Mouse (Mus musculus) liver, postnatal 0 days (tissue): ENCODE data around the gene Exo5. TPM values are rescaled to one million over a fixed set of nuclear protein-coding genes. Genes with fewer than 3 reads are reported as not detected.

Experiments
- ATAC-seq: fragments of 200-750 bp; cut with Nextera tagmentation; 2 replicates; pipeline ENCODE4 v1.8.0; 2017; ENCODE audit warnings: mild to moderate bottlenecking, moderate library complexity
- DNase-seq: peaks from one replicate; pipeline ENCODE4 v3.0.0-alpha.2; 2016
- H3K27ac ChIP-seq: fragments of 300-500 bp; sonication (generic); 2 replicates; pipeline ENCODE4 v1.5.1; 2014; ENCODE audit warnings: antibody characterized with exemption, moderate library complexity, mild to moderate bottlenecking, low read depth
- H3K27me3 ChIP-seq: fragments of 300-500 bp; sonication (generic); 2 replicates; pipeline ENCODE4 v1.6.1; 2014; ENCODE audit warnings: low read length, control low read depth, mixed read lengths; ENCODE audit not compliant: insufficient read depth
- H3K36me3 ChIP-seq: fragments of 300-500 bp; sonication (generic); replicated peaks from 2 replicates; pipeline ENCODE4 v1.6.1; 2014; ENCODE audit warnings: mild to moderate bottlenecking, control low read depth, low read length, moderate library complexity, mixed read lengths; ENCODE audit not compliant: insufficient read depth
- H3K4me1 ChIP-seq: fragments of 300-500 bp; sonication (generic); 2 replicates; pipeline ENCODE4 v1.6.1; 2014; ENCODE audit warnings: antibody characterized with exemption, mild to moderate bottlenecking, control low read depth; ENCODE audit not compliant: insufficient read depth
- H3K4me2 ChIP-seq: fragments of 300-500 bp; sonication (generic); 2 replicates; pipeline ENCODE4 v1.6.1; 2014; ENCODE audit warnings: low read depth, mild to moderate bottlenecking, low read length, moderate library complexity, mixed read lengths
- H3K4me3 ChIP-seq: fragments of 300-500 bp; sonication (generic); 2 replicates; pipeline ENCODE4 v1.5.1; 2014; ENCODE audit warnings: low read depth, low read length
- H3K9ac ChIP-seq: fragments of 300-500 bp; sonication (generic); replicated peaks from 2 replicates; pipeline ENCODE4 v1.6.1; 2014; ENCODE audit warnings: mild to moderate bottlenecking, moderate library complexity
- H3K9me3 ChIP-seq: fragments of 300-500 bp; sonication (generic); 2 replicates; pipeline ENCODE4 v1.6.1; 2016; ENCODE audit warnings: mild to moderate bottlenecking, control low read depth, low read length, mixed read lengths
- CTCF ChIP-seq: sonication (generic); IDR thresholded peaks from 2 replicates; pipeline ENCODE4 v1.5.1; 2016; ENCODE audit warnings: antibody characterized with exemption, low read depth
- EP300 ChIP-seq: IDR thresholded peaks from 2 replicates; pipeline ENCODE4 v1.6.1; 2016; ENCODE audit warnings: antibody characterized with exemption, low read depth, mild to moderate bottlenecking
- WGBS: fragments of 180-500 bp; shearing (Covaris S2); extraction: QIAGEN DNeasy Blood & Tissue Kit; methylation state at CpG from one replicate; pipeline ENCODE4 v1.1.7; 2014; ENCODE audit not compliant: insufficient replicate concordance; 5-methylcytosine and 5-hydroxymethylcytosine counted together
- polyA plus RNA-seq: library from polyadenylated mRNA; unstranded; fragments of >200 nt; fragmentation: Nextera tagmentation; extraction: Ambion mirVana; gene quantifications from 2 replicates; pipeline ENCODE4 v1.2.1, GENCODE M21; 2015

Gene Exo5
- 3.7 TPM in 2 replicates for polyA plus RNA-seq

- peak; percentile 100 for ATAC-seq
Measured at GRCm38 (mm10) chr4:120924554-120925299, at the start of gene Exo5. Gene Exo5, minus strand, starts transcription at chr4:120925017.

GRCm38 (mm10) chr4:120971842-120972241 is 47.0 kb upstream of the Exo5 start:
- TF ChIP-seq EP300 (no peak), CTCF (no peak)
- DNase-seq: no peak
- no peak for ATAC-seq
- no peak overlapping the region for H3K9ac ChIP-seq
- H3K4me1 ChIP-seq: peaks cover 19% of the 10 kb centered on the region
- 92% methylated on average over 8 of the region's 8 CpGs for WGBS
- no peaks in the 10 kb centered on the region for H3K9me3 ChIP-seq
- H3K27me3 ChIP-seq: no peaks in the 10 kb centered on the region
- H3K4me3 ChIP-seq: no peak overlapping the region
- H3K27ac ChIP-seq: no peak overlapping the region
- peaks cover 68% of the 10 kb centered on the region for H3K36me3 ChIP-seq
- no peak overlapping the region for H3K4me2 ChIP-seq

More at GRCm38 (mm10) chr4:120924554-120925299, at the start of gene Exo5:
- Histone ChIP-seq H3K9ac (peak within 1 kb of the TSS; percentile 73), H3K4me3 (peak within 1 kb of the TSS; percentile 74), H3K4me1 (peaks cover 8% of the 10 kb centered on the region; the same call in 1 of the 2 replicates), H3K4me2 (peak within 1 kb of the TSS; percentile 85), H3K9me3 (no peaks in the 10 kb centered on the region), H3K27ac (peak within 1 kb of the TSS; percentile 94), H3K36me3 (peaks cover 11% of the 10 kb centered on the region), H3K27me3 (no peaks in the 10 kb centered on the region)
- TF ChIP-seq EP300 (peak; percentile 82; the same call in 1 of the 2 replicates), CTCF (no peak)
- under 1% methylated on average over 33 of the region's 33 CpGs for WGBS
- peak; percentile 93 for DNase-seq

GRCm38 (mm10) chr4:120969382-120970146 is 44.7 kb upstream of the Exo5 start:
- H3K4me2 ChIP-seq: no peak overlapping the region
- 78% methylated on average over 5 of the region's 5 CpGs for WGBS
- H3K9ac ChIP-seq: no peak overlapping the region
- no peak overlapping the region for H3K27ac ChIP-seq
- DNase-seq (peak; percentile 38), ATAC-seq (peak; percentile 62)
- H3K27me3 ChIP-seq: no peaks in the 10 kb centered on the region
- peaks cover 60% of the 10 kb centered on the region for H3K36me3 ChIP-seq
- TF ChIP-seq EP300: no peak
- TF ChIP-seq CTCF: peak; percentile 73
- no peak overlapping the region for H3K4me3 ChIP-seq
- peaks cover 10% of the 10 kb centered on the region for H3K4me1 ChIP-seq
- H3K9me3 ChIP-seq: no peaks in the 10 kb centered on the region

GRCm38 (mm10) chr4:120968486-120968885 is 43.7 kb upstream of the Exo5 start:
- no peak overlapping the region for H3K27ac ChIP-seq
- no peaks in the 10 kb centered on the region for H3K9me3 ChIP-seq
- DNase-seq (no peak), ATAC-seq (no peak)
- no peaks in the 10 kb centered on the region for H3K27me3 ChIP-seq
- no peak overlapping the region for H3K4me3 ChIP-seq
- WGBS: 89% methylated on average over 9 of the region's 9 CpGs
- H3K4me2 ChIP-seq: no peak overlapping the region
- peaks cover 50% of the 10 kb centered on the region for H3K36me3 ChIP-seq
- peaks cover 3% of the 10 kb centered on the region; the same call in 1 of the 2 replicates for H3K4me1 ChIP-seq
- TF ChIP-seq EP300 (no peak), CTCF (no peak)
- no peak overlapping the region for H3K9ac ChIP-seq

GRCm38 (mm10) chr4:120955586-120955985 is 30.8 kb upstream of the Exo5 start:
- Histone ChIP-seq H3K27ac (no peak overlapping the region), H3K27me3 (no peaks in the 10 kb centered on the region), H3K9ac (no peak overlapping the region), H3K9me3 (no peaks in the 10 kb centered on the region), H3K4me3 (no peak overlapping the region), H3K36me3 (no peaks in the 10 kb centered on the region), H3K4me1 (peaks cover 13% of the 10 kb centered on the region), H3K4me2 (no peak overlapping the region)
- no peak for TF ChIP-seq EP300
- no peak for TF ChIP-seq CTCF
- DNase-seq (no peak), ATAC-seq (no peak)
- 88% methylated on average over 1 of the region's 1 CpGs for WGBS

- Histone ChIP-seq H3K4me2 (no peak overlapping the region), H3K9ac (no peak overlapping the region), H3K36me3 (no peaks in the 10 kb centered on the region), H3K27me3 (no peaks in the 10 kb centered on the region), H3K9me3 (no peaks in the 10 kb centered on the region), H3K4me3 (no peak overlapping the region), H3K27ac (no peak overlapping the region), H3K4me1 (peaks cover 15% of the 10 kb centered on the region)
- DNase-seq (no peak), ATAC-seq (no peak)
- TF ChIP-seq CTCF (no peak), EP300 (no peak)
- WGBS: 38% methylated on average over 1 of the region's 1 CpGs
Measured at GRCm38 (mm10) chr4:120953667-120954066, 28.9 kb upstream of the Exo5 start.
